Mouse (Mus musculus) olfactory bulb, adult 2 months (tissue): ENCODE data around the gene Mat2a. TPM values are rescaled to one million over a fixed set of nuclear protein-coding genes. Genes with fewer than 3 reads are reported as not detected.
"Not testable (repeated sequence)": the region's sequence is repeated elsewhere in the genome, so short reads cannot be mapped to it uniquely, and the experiment has no call there.

Source experiments
- H3K27ac ChIP-seq: fragments of 200-500 bp; 2 replicates; pipeline ENCODE4 v1.5.1; 2012; ENCODE audit warnings: low read depth, low read length; ENCODE audit not compliant: insufficient read depth
- H3K4me1 ChIP-seq: fragments of 200-500 bp; 2 replicates; pipeline ENCODE4 v1.6.1; 2012; ENCODE audit warnings: low read length; ENCODE audit not compliant: control insufficient read depth, insufficient read depth
- H3K4me3 ChIP-seq: fragments of 200-500 bp; 2 replicates; pipeline ENCODE4 v1.5.1; 2012; ENCODE audit warnings: mild to moderate bottlenecking, low read depth, low read length, moderate library complexity; ENCODE audit not compliant: insufficient read depth
- CTCF ChIP-seq: fragments of 200-500 bp; IDR thresholded peaks from 2 replicates; pipeline ENCODE4 v1.5.1; 2012; ENCODE audit warnings: low read depth, mild to moderate bottlenecking, low read length, moderate library complexity; ENCODE audit not compliant: insufficient read depth
- POLR2A ChIP-seq: fragments of 200-500 bp; IDR thresholded peaks from 2 replicates; pipeline ENCODE4 v1.6.1; 2012; ENCODE audit warnings: mild to moderate bottlenecking, low read depth, low read length, moderate library complexity; ENCODE audit not compliant: insufficient read depth
- WGBS: fragments of 180-500 bp; shearing (Covaris S2); methylation state at CpG from one replicate; pipeline ENCODE4 v1.1.7; 2018; 5-methylcytosine and 5-hydroxymethylcytosine counted together
- polyA plus RNA-seq: library from polyadenylated mRNA; stranded (reverse); fragments of >200 nt; gene quantifications from 2 replicates; pipeline ENCODE4 v1.2.4, GENCODE M21; 2012; ENCODE audit warnings: low replicate concordance; ENCODE audit not compliant: missing spikeins, insufficient read depth, insufficient read length

Mat2a gene
- polyA plus RNA-seq, 1 experiment: 557 TPM

- 73% methylated on average over 5 of the region's 5 CpGs for WGBS
- TF ChIP-seq CTCF (no peak), POLR2A (no peak)
- H3K4me3 ChIP-seq: no peak overlapping the region
- H3K4me1 ChIP-seq: 0 out of 2 replicates have a peak, but pooled peaks cover 5% of the 10 kb centered on the region
- no peak overlapping the region for H3K27ac ChIP-seq
Measured at GRCm38 (mm10) chr6:72458921-72459320, 19.6 kb upstream of the Mat2a start.

DNA sequence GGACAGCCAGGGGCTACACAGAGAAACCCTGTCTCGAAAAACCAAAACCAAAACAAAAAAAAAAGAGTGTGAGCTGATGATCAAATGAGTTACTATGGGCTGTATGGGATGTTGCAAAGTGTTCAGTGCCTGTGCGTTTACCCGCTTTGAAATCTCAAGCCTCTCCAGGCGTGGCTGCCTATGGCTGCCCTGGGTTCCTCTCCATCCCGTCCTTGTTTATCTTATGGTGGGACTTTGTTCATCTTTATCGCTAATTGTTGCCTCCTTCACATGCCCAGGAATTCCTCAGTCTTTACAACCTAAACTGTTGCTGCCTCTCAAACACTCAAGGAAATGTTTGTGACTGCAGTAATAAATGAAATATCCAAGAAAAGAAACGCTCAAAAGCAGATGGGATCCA lies 19.1 kb upstream of the Mat2a start:
- no peak overlapping the region for H3K4me3 ChIP-seq
- TF ChIP-seq POLR2A (no peak), CTCF (no peak)
- H3K27ac ChIP-seq: no peak overlapping the region
- 89% methylated on average over 7 of the region's 7 CpGs for WGBS
- H3K4me1 ChIP-seq: 0 out of 2 replicates have a peak, but pooled peaks cover 5% of the 10 kb centered on the region

DNA sequence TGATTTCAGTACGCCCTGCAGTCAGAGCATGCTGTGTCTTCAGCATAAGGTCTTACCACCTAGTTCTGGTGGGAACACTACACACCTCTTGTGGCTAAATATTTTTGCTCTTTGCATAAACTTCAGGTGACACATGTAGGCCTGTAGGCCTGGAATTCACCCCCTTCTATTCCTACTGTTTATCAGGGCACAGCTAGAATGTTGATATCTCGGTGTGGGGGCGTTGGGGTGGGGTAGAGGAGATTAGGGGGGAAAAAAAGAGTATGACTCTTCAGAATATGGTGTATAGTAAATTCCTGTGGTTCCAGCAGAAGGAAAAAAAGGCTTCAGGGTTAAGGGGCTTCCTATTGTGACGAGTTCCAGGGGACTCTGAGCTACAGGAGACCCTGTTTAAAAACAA lies 17.2 kb upstream of the Mat2a start:
- Histone ChIP-seq H3K27ac (no peak overlapping the region), H3K4me3 (no peak overlapping the region), H3K4me1 (0 out of 2 replicates have a peak, but pooled peaks cover 5% of the 10 kb centered on the region)
- TF ChIP-seq POLR2A (no peak), CTCF (no peak)
- WGBS: 84% methylated on average over 4 of the region's 4 CpGs

- WGBS: 33% methylated on average over 7 of the region's 7 CpGs
- H3K4me1 ChIP-seq: 0 out of 2 replicates have a peak, but pooled peaks cover 5% of the 10 kb centered on the region
- no peak for TF ChIP-seq POLR2A
- TF ChIP-seq CTCF: no peak
- H3K27ac ChIP-seq: peak overlapping the region; percentile 21; the same call in 1 of the 2 replicates
- H3K4me3 ChIP-seq: no peak overlapping the region
Measured at GRCm38 (mm10) chr6:72454833-72455373, 15.5 kb upstream of the Mat2a start.

GRCm38 (mm10) chr6:72454072-72454746 lies 14.9 kb upstream of the Mat2a start:
- no peak for TF ChIP-seq CTCF
- no peak for TF ChIP-seq POLR2A
- Histone ChIP-seq H3K4me3 (no peak overlapping the region), H3K27ac (peak overlapping the region; percentile 21; the same call in 1 of the 2 replicates), H3K4me1 (0 out of 2 replicates have a peak, but pooled peaks cover 5% of the 10 kb centered on the region)
- WGBS: 51% methylated on average over 7 of the region's 7 CpGs

- H3K4me1 ChIP-seq: 0 out of 2 replicates have a peak, but pooled peaks cover 5% of the 10 kb centered on the region
- 76% methylated on average over 3 of the region's 3 CpGs for WGBS
- no peak overlapping the region for H3K27ac ChIP-seq
- H3K4me3 ChIP-seq: no peak overlapping the region
- no peak for TF ChIP-seq POLR2A
Measured at GRCm38 (mm10) chr6:72453578-72453977, 14.2 kb upstream of the Mat2a start.

DNA sequence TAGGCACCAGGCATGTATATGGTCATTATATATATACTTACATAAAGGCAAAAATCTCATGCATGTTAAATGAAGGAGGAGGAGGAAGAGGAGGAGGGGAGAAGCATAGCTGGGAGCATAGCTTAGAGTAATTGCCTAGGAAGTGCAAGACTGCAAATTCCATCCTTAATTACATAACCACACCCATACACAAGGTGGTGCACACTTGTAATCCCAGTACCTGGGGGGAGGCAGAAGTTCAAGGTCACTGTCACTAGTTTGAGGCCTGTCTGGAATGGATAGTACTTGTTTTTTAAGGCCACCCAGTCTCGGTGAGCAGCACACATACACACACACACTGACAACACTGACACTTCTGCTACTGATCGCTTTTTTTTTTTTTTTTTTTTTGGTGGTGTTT lies 13.0 kb upstream of the Mat2a start:
- TF ChIP-seq POLR2A (no peak), CTCF (no peak)
- 0 out of 2 replicates have a peak, but pooled peaks cover 5% of the 10 kb centered on the region for H3K4me1 ChIP-seq
- no peak overlapping the region for H3K4me3 ChIP-seq
- 90% methylated on average over 2 of the region's 2 CpGs for WGBS
- H3K27ac ChIP-seq: no peak overlapping the region

DNA sequence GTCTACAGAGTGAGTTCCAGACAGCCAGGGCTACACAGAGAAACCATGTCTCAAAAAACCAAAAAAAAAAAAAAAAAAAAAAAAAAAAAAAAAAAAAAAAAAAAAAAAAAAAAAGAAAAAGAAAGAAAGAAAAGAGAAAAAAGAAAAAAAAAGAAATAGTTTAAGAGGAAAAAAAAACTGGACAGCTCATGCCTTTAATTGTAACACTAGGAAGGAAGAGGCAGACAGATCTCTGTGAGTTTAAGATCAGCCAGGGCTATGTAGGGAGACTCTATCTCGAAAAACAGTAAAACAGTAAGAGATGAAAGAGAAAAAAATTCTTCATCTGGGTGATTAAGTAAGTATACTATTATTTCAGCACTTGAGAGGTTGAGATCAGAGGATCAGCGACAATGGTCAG lies 12.4 kb upstream of the Mat2a start:
- not testable (repeated sequence) for H3K27ac ChIP-seq, H3K4me3 ChIP-seq, H3K4me1 ChIP-seq
- WGBS: 90% methylated on average over 2 of the region's 2 CpGs

- WGBS: 87% methylated on average over 2 of the region's 2 CpGs
- Histone ChIP-seq H3K4me3 (no peak overlapping the region), H3K4me1 (no peaks in the 10 kb centered on the region), H3K27ac (no peak overlapping the region)
- TF ChIP-seq POLR2A (no peak), CTCF (no peak)
Measured at GRCm38 (mm10) chr6:72447487-72447886, 8.1 kb upstream of the Mat2a start.
